Mouse (Mus musculus): Measurements from ENCODE around the gene Phb2.

The Phb2 gene

GRCm38 (mm10) chr6:124689011-124689410 is 23.1 kb upstream of the Phb2 start:
- in situ Hi-C loops (cut with MboI; ENCODE audit: unreplicated experiment in 2 of 2), result no loop called here

DNA sequence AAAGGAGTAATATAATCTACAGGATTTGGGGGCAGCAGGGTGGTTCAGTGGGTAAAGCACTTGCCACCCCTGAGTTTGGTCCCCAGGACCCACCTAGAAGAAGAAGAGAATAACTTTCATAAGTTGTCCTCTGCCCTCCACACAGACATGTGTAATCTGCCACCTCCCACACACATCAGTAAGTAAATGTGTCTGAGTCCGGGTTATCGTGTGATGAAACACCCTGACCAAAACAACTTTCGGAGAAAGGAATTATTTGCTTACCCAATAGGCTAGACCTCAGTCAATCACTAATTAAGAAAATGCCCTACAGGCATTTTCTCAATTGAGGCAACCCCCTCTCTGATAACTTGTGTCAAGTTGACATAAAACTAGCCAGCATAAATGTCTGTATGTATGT is 21.6 kb upstream of the Phb2 start:
- in situ Hi-C loops (cut with MboI; ENCODE audit: unreplicated experiment in 2 of 2), result no loop called here

- in situ Hi-C loops (cut with MboI; ENCODE audit: unreplicated experiment in 2 of 2), result no loop called here
These were observed 18.7 kb upstream of the Phb2 start for GRCm38 (mm10) chr6:124693243-124693981.

DNA sequence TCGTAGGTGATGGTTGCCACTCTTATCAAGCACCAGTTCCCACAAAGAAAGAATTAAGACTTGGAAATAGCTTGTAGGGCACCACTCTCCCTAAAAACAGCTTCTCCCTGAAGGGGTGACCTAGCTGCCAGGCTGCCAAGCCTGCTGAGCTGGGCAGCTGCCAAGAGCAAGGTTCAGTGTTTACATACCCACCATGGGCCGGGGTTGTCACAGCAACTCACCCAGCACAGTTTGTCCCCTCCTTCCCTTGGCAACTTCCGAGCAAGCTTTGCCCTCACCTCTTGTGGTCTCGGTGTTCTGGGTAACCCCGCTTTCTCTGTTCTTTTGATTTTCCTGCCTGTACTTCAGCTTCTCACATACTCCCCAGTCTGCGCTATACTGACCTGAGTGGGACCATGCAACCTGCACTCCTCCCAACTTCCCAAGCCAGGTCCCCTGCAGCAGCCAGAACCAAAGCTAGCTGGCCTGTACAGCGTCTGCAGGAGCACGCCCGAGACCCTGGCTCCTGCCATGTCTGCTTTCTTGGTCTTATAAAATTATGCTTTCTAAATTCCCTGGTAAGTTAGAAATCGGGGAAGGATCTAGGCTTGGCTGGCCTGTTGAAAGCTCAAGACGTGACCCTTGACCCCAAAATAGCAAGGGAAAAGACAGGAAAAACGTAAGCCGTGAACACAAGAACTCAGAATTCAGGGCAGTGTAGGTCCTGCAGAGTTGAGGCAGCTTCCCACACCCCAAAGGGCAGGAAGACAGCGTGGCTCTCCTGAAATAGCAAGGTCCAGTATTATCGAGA is 17.8 kb upstream of the Phb2 start:
- in situ Hi-C loops (cut with MboI; ENCODE audit: unreplicated experiment in 2 of 2), result no loop called here

GRCm38 (mm10) chr6:124696441-124697150 is 15.5 kb upstream of the Phb2 start:
- in situ Hi-C loops (cut with MboI; ENCODE audit: unreplicated experiment in 2 of 2), result no loop called here

DNA sequence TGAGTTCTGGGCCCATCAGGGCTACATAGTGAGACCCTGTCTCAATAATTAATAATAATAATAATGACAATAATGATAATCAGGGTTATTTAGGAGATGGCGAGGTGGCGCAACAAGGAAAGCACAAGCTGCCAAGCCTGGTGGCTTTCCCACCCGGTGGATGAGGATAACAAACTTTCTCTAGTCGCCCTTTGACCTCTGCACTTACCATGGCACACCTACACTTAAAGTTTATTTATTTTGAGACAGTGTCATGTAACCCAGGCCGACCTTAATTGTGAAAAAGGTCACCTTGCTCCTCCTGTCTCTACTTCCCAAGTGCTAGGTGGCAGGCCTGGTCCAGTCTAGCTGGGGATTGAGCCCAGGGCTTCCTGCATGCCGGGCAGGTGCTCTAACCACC is 13.4 kb upstream of the Phb2 start:
- in situ Hi-C loops (cut with MboI; ENCODE audit: unreplicated experiment in 2 of 2), result no loop called here

GRCm38 (mm10) chr6:124699366-124699765 is 12.8 kb upstream of the Phb2 start:
- in situ Hi-C loops (cut with MboI; ENCODE audit: unreplicated experiment in 2 of 2), result no loop called here

DNA sequence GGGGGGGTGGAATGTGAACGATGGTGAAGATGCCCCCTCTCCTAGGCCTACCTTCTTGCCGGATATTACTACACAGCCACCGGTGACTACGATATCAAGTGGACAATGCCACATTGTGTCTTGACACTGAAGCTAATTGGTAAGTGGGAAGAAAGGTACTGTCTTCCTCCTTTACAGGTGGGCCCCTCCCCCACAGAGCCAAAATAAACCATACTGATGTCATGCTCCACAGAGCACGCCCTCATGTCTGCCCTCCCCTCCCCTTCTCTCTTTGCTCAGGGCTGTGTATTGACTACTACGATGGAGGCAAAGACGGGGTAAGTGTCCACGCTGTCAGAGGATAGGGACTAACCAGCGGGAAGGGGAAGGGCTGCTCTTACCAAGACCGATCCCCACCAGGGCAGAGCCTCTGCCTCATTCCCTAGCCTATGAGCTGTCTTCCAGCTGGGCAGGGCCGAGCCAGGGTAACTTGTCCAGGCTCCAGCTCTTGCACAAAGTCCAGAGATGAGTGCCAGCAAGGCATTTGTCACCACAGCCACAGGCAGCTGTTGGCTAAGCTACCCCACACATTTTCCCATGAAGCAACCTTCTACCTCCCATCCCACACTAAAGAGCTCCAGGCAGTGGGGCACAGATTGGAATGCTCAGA is 12.1 kb upstream of the Phb2 start:
- in situ Hi-C loops (cut with MboI; ENCODE audit: unreplicated experiment in 2 of 2), result no loop called here

- in situ Hi-C loops (cut with MboI; ENCODE audit: unreplicated experiment in 2 of 2), result no loop called here
These were observed 10.8 kb upstream of the Phb2 start for GRCm38 (mm10) chr6:124701338-124701737.

DNA sequence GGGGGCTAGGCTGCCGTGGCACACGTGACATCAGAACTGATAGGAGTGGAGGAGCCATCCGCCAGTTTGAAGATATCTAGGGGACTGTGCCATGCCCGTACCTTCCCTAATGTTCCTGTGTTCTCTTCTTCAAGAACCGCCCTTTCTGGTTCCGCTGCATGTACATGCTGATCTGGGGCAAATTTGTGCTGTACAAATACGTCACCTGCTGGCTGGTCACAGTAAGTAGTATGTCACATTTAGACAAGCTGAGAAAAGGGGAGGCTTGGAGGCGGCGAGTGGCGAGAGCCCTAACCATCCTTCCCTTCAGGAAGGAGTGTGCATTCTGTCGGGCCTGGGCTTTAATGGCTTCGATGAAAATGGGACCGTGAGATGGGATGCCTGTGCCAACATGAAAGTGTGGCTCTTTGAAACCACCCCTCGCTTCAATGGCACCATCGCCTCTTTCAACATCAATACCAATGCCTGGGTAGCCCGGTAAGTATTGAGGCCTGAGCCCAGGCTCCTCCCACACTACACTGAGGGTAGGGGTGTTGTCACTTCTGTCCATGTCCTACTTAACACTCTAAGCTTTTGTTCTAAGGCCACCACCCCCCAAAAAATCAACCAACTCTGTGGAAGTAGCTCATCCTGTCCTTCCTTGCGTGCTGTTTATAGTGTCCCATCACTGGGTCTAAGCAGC is 9.9 kb upstream of the Phb2 start:
- in situ Hi-C loops (cut with MboI; ENCODE audit: unreplicated experiment in 2 of 2), result no loop called here

- in situ Hi-C loops (cut with MboI; ENCODE audit: unreplicated experiment in 2 of 2), result no loop called here
These were observed 9.4 kb upstream of the Phb2 start for GRCm38 (mm10) chr6:124702784-124703103.

DNA sequence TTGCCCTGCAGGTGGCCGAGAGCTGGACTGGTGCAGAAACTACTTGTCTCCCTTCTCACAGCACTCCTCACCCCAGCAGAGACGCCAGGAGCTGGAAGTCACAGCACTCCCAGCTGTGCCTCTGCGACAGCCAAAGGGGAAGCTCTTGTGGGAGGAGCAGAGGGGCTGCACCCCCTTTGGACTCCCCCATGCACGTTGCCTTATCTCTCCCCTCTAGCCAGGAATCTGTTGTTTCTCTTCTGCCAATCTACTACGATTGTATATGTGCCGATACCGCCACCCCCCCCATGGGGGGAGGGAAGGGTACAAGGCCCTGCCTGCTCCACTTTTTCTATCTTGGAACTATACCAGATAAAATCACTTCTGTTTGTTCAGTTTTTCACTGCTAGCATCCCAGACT is 8.3 kb upstream of the Phb2 start:
- in situ Hi-C loops (cut with MboI; ENCODE audit: unreplicated experiment in 2 of 2), result no loop called here

- in situ Hi-C loops (cut with MboI; ENCODE audit: unreplicated experiment in 2 of 2), result no loop called here
These were observed 7.7 kb upstream of the Phb2 start for GRCm38 (mm10) chr6:124704417-124704816.

DNA sequence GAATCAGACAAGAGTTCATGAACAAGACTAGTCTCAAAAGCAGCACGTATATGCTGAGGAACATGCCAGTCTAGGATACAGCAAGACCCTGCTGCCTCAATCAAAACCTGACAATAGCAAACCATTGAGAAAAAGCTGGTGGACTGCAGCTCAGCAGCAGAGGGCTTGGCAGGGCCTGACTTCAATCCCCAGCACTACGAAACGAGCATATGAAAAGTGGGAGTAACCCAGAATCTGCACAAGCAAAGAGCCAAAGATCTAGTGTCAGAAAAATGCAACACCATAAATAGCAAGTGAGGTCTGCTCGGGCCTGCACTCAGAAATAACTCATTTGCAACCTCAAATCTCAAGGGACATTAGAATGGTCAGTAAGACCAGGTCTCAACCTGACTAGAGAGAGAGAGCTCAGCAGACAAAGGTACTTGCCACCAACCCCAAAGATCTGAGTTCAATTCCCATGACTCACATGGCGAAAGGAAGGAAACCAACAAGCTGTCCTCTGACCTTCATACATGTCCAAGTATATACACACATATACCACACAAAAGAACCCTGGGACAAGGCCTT is 6.0 kb upstream of the Phb2 start:
- in situ Hi-C loops (cut with MboI; ENCODE audit: unreplicated experiment in 2 of 2), result no loop called here

- in situ Hi-C loops (cut with MboI; ENCODE audit: unreplicated experiment in 2 of 2), result no loop called here
These were observed 3.7 kb upstream of the Phb2 start for GRCm38 (mm10) chr6:124708289-124708889.

GRCm38 (mm10) chr6:124712918-124713317 is 782 bp downstream of the Phb2 start:
- in situ Hi-C loops (cut with MboI; ENCODE audit: unreplicated experiment in 2 of 2), result loop anchor here (5.0 to 10.0 kb wide), 4 partner anchors 34 to 329 kb away; partner anchors contain the start of gene Ing4 (in 1 of the 2)

DNA sequence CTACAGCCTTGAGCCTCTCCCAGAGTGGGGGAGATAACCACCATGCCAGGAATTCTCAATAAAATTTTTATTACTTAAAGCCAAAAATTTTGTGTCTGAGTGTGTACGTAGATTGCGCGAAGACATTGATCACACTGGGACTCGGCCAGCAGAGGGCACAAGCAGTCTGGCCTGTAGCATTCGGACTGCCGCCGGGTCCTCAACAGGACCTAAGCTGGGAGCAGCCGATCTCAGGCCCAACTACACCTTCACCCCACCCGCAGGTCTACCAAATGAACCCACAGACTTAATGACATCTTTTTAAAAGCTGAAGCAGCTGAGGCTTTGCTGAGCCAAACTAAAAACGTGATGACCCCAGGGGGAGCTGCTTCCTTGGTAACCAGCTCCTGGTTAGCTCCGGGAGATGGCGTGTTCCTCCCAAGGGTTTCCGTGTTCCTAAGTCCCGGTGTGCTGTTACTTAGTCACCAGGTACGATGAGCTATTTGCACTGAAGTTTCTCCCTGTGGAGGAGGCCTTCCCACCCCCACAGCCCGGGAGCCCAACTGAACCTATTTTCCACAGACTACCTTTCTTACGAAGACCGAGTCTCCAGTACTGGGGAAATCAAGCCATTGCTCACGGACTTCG is 4.8 kb downstream of the Phb2 start:
- in situ Hi-C loops (cut with MboI; ENCODE audit: unreplicated experiment in 2 of 2), result loop anchor here in 1 of 2 experiments (10.0 kb wide), 1 partner anchor 318 kb away; the partner anchor contains the start of gene Ing4

- in situ Hi-C loops (cut with MboI; ENCODE audit: unreplicated experiment in 2 of 2), result loop anchor here in 1 of 2 experiments (10.0 kb wide), 1 partner anchor 317 kb away; the partner anchor contains the start of gene Ing4
These were observed 5.8 kb downstream of the Phb2 start for GRCm38 (mm10) chr6:124717968-124718367.

DNA sequence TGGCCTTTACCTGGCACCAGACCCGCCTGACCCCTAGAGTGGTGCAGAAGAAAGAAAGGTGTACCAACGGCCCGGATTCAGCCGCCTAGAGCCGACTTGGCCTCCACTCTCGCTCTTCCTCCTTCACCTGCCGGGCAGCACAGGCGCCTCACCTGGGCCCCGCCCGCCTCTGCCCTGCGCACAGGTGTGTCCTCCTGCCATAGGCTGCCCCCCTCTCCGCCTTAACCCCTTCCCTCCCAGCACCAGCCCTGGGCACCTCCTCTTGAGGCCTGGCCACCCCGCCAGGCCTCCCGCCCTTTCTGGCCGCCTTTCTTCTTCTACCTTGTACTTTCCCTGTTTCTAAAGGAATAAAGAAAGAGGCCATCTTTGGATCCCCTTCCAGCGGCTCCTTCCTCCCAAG is 6.6 kb downstream of the Phb2 start:
- in situ Hi-C loops (cut with MboI; ENCODE audit: unreplicated experiment in 2 of 2), result loop anchor here in 1 of 2 experiments (10.0 kb wide), 1 partner anchor 316 kb away; the partner anchor contains the start of gene Ing4

Measured in v-Abl transformed pro-B cells (cell line).